Mouse (Mus musculus) E14TG2a.4 (cell line): Measurements from ENCODE around the gene Stk39.

ENCODE experiments used
- CTCF ChIP-seq: conservative IDR thresholded peaks from 2 replicates; pipeline ENCODE4 v1.5.1; 2014; ENCODE audit warnings: low read length
- NANOG ChIP-seq: IDR thresholded peaks from 2 replicates; pipeline ENCODE4 v1.6.1; 2014; ENCODE audit warnings: borderline replicate concordance, low read length, mixed read lengths

GRCm38 (mm10) chr2:68348966-68349365, 123.1 kb downstream of the Stk39 start:
- TF ChIP-seq CTCF: no peak
- no peak for TF ChIP-seq NANOG
